Mouse (Mus musculus): Measurements from ENCODE around the gene Cdc14b. TPM values are rescaled to one million over a fixed set of nuclear protein-coding genes. Genes with fewer than 3 reads are reported as not detected.
A peak's percentile ranks its signal among the peaks of the same experiment; 100 is the strongest.

Gene Cdc14b
- total RNA-seq, 2 experiments from 2014 or later, result 8.9 to 9.0 TPM

GRCm38 (mm10) chr13:64185176-64185575 lies 89.9 kb downstream of the Cdc14b start:
- intact Hi-C loops (cut with DNase I), result loop anchor here (10.0 kb wide), 1 partner anchor 250 kb away; the partner anchor contains the start of gene Cdk20
- DNase-seq, result no peak

GRCm38 (mm10) chr13:64184361-64184760 lies 90.7 kb downstream of the Cdc14b start:
- intact Hi-C loops (cut with DNase I), result loop anchor here (5.0 to 10.0 kb wide), 2 partner anchors 123 to 250 kb away; partner anchors contain the start of gene Cdk20

GRCm38 (mm10) chr13:64183583-64183982 lies 91.5 kb downstream of the Cdc14b start:
- no peak for DNase-seq
- intact Hi-C loops (cut with DNase I), result loop anchor here (5.0 to 10.0 kb wide), 2 partner anchors 124 to 251 kb away; partner anchors contain the start of gene Cdk20

More at GRCm38 (mm10) chr13:64184361-64184760, 90.7 kb downstream of the Cdc14b start:
- no peak for DNase-seq

GRCm38 (mm10) chr13:64182091-64182490 lies 93.0 kb downstream of the Cdc14b start:
- DNase-seq, result no peak
- intact Hi-C loops (cut with DNase I), result loop anchor here (5.0 to 10.0 kb wide), 2 partner anchors 125 to 253 kb away; partner anchors contain the start of gene Cdk20

- peak; percentile 46 to 76 for DNase-seq
- intact Hi-C loops (cut with DNase I), result loop anchor here (5.0 to 10.0 kb wide), 2 partner anchors 126 to 254 kb away; partner anchors contain the start of gene Cdk20
Measured at GRCm38 (mm10) chr13:64180888-64181287, 94.2 kb downstream of the Cdc14b start.

- intact Hi-C loops (cut with DNase I), result loop anchor here (5.0 to 10.0 kb wide), 2 partner anchors 127 to 255 kb away; partner anchors contain the start of gene Cdk20
- DNase-seq, result no peak
Measured at GRCm38 (mm10) chr13:64180300-64180699, 94.8 kb downstream of the Cdc14b start.

- intact Hi-C loops (cut with DNase I), result no loop called here
- no peak for DNase-seq
Measured at GRCm38 (mm10) chr13:64178746-64179652, 96.1 kb downstream of the Cdc14b start.

GRCm38 (mm10) chr13:64178000-64178399 lies 97.1 kb downstream of the Cdc14b start:
- DNase-seq, result no peak
- intact Hi-C loops (cut with DNase I), result no loop called here

- no peak for DNase-seq
- intact Hi-C loops (cut with DNase I), result no loop called here
Measured at GRCm38 (mm10) chr13:64169746-64170145, 105.3 kb downstream of the Cdc14b start.

- intact Hi-C loops (cut with DNase I), result loop anchor here (5.0 kb wide), 2 partner anchors 149 to 731 kb away; partner anchors contain the start of gene Aaed1
- DNase-seq, result no peak
Measured at GRCm38 (mm10) chr13:64163147-64163715, 111.9 kb downstream of the Cdc14b start.

- peak; percentile 8 to 21 for DNase-seq
- intact Hi-C loops (cut with DNase I), result loop anchor here (5.0 kb wide), 2 partner anchors 150 to 730 kb away; partner anchors contain the start of gene Aaed1
Measured at GRCm38 (mm10) chr13:64162626-64163025, 112.5 kb downstream of the Cdc14b start.

GRCm38 (mm10) chr13:64161916-64162611 lies 113.0 kb downstream of the Cdc14b start:
- no peak for DNase-seq
- intact Hi-C loops (cut with DNase I), result loop anchor here (5.0 kb wide), 2 partner anchors 150 to 730 kb away; partner anchors contain the start of gene Aaed1

- DNase-seq, result peak; percentile 98
- intact Hi-C loops (cut with DNase I), result loop anchor here (5.0 kb wide), 2 partner anchors 151 to 729 kb away; partner anchors contain the start of gene Aaed1
Measured at GRCm38 (mm10) chr13:64161548-64161915, 113.6 kb downstream of the Cdc14b start, which contains the start of gene Habp4. TSS of gene Habp4 (plus strand) at chr13:64161824.

GRCm38 (mm10) chr13:64156966-64157365 lies 118.1 kb downstream of the Cdc14b start:
- intact Hi-C loops (cut with DNase I), result loop anchor here (10.0 kb wide), 1 partner anchor 1088 kb away; no protein-coding TSS in a partner anchor
- no peak for DNase-seq

- DNase-seq, result peak in 1 of 2 experiments; percentile 25
- intact Hi-C loops (cut with DNase I), result loop anchor here (10.0 kb wide), 1 partner anchor 1090 kb away; no protein-coding TSS in a partner anchor
Measured at GRCm38 (mm10) chr13:64155171-64155571, 119.9 kb downstream of the Cdc14b start.

- intact Hi-C loops (cut with DNase I), result loop anchor here (10.0 kb wide), 1 partner anchor 1090 kb away; no protein-coding TSS in a partner anchor
- DNase-seq, result no peak
Measured at GRCm38 (mm10) chr13:64154651-64155050, 120.4 kb downstream of the Cdc14b start.

GRCm38 (mm10) chr13:64153751-64154267 lies 121.3 kb downstream of the Cdc14b start:
- intact Hi-C loops (cut with DNase I), result loop anchor here (10.0 kb wide), 1 partner anchor 1091 kb away; no protein-coding TSS in a partner anchor
- DNase-seq, result peak; percentile 55 to 57

- intact Hi-C loops (cut with DNase I), result loop anchor here (10.0 kb wide), 1 partner anchor 1092 kb away; no protein-coding TSS in a partner anchor
Measured at GRCm38 (mm10) chr13:64153083-64153682, 121.9 kb downstream of the Cdc14b start, which contains the start of gene Zfp367. TSS of gene Zfp367 (minus strand) at chr13:64153202.

GRCm38 (mm10) chr13:64152671-64153082 lies 122.4 kb downstream of the Cdc14b start:
- DNase-seq, result peak in 1 of 2 experiments; percentile 50
- intact Hi-C loops (cut with DNase I), result loop anchor here (10.0 kb wide), 1 partner anchor 1092 kb away; no protein-coding TSS in a partner anchor

More at GRCm38 (mm10) chr13:64153083-64153682, 121.9 kb downstream of the Cdc14b start, which contains the start of gene Zfp367:
- peak; percentile 96 to 97 for DNase-seq

All from heart, postnatal 14 days (tissue).